Mouse (Mus musculus) ES-E14 (cell line): ENCODE data around the gene Slc9a4.

Experiments
- HCFC1 ChIP-seq: IDR thresholded peaks from 2 replicates; pipeline ENCODE4 v1.6.1; 2012; ENCODE audit warnings: low read length, inconsistent platforms, borderline replicate concordance; ENCODE audit not compliant: insufficient read depth
- MAFK ChIP-seq: IDR thresholded peaks from 2 replicates; pipeline ENCODE4 v1.6.1; 2014; ENCODE audit warnings: mild to moderate bottlenecking, low read depth, low read length, inconsistent platforms; ENCODE audit not compliant: insufficient read depth

- TF ChIP-seq HCFC1 (no peak), MAFK (no peak)
Observed at GRCm38 (mm10) chr1:40547064-40547572, 32.8 kb upstream of the Slc9a4 start.
